Mouse (Mus musculus) cerebellum, adult 18-20 months (tissue): ENCODE results near the gene Gm11437.

Source experiments
- DNase-seq, 2 experiments: peaks; one replicate each; pipeline ENCODE4 v3.0.0; 2021

Gm11437 gene

GRCm38 (mm10) chr11:84167046-84167526 is at the start of gene Gm11437:
TSS of gene Gm11437 (minus strand) at chr11:84167476.
- DNase-seq = no peak

GRCm38 (mm10) chr11:84210876-84211275 is 43.6 kb upstream of the Gm11437 start:
- no peak for DNase-seq

GRCm38 (mm10) chr11:84205776-84206175 is 38.5 kb upstream of the Gm11437 start:
- DNase-seq = no peak

GRCm38 (mm10) chr11:84197607-84198402 is 30.5 kb upstream of the Gm11437 start:
- DNase-seq = no peak

- no peak for DNase-seq
Observed at GRCm38 (mm10) chr11:84194751-84195150, 27.5 kb upstream of the Gm11437 start.

- DNase-seq = no peak
Observed at GRCm38 (mm10) chr11:84193249-84193648, 26.0 kb upstream of the Gm11437 start.

GRCm38 (mm10) chr11:84190581-84191233 is 23.4 kb upstream of the Gm11437 start:
- DNase-seq = no peak

GRCm38 (mm10) chr11:84188530-84188929 is 21.3 kb upstream of the Gm11437 start:
- no peak for DNase-seq

GRCm38 (mm10) chr11:84181286-84181685 is 14.0 kb upstream of the Gm11437 start:
- DNase-seq = no peak

- peak; percentile 68 to 70 for DNase-seq
Observed at GRCm38 (mm10) chr11:84179954-84180598, 12.8 kb upstream of the Gm11437 start.

- DNase-seq = peak; percentile 96 to 97
Observed at GRCm38 (mm10) chr11:84179226-84179953, 12.1 kb upstream of the Gm11437 start.

- DNase-seq = peak in 1 of 2 experiments; percentile 11
Observed at GRCm38 (mm10) chr11:84178571-84178970, 11.3 kb upstream of the Gm11437 start.

GRCm38 (mm10) chr11:84172539-84173435 is 5.5 kb upstream of the Gm11437 start:
- DNase-seq = no peak

GRCm38 (mm10) chr11:84168701-84169288 is 1.5 kb upstream of the Gm11437 start:
- DNase-seq = peak; percentile 45 to 46

GRCm38 (mm10) chr11:84164561-84164960 is 2.7 kb downstream of the Gm11437 start:
- DNase-seq = no peak

- DNase-seq = no peak
Observed at GRCm38 (mm10) chr11:84164123-84164522, 3.2 kb downstream of the Gm11437 start.

- DNase-seq = no peak
Observed at GRCm38 (mm10) chr11:84156535-84157262, 10.6 kb downstream of the Gm11437 start.

- no peak for DNase-seq
Observed at GRCm38 (mm10) chr11:84150884-84151283, 16.4 kb downstream of the Gm11437 start.

- DNase-seq = no peak
Observed at GRCm38 (mm10) chr11:84146081-84146480, 21.2 kb downstream of the Gm11437 start.

GRCm38 (mm10) chr11:84145201-84145798 is 22.0 kb downstream of the Gm11437 start:
- no peak for DNase-seq
